Mouse (Mus musculus) liver, embryonic 13.5 days (tissue): Measurements from ENCODE around the gene Olfr574. TPM values are rescaled to one million over a fixed set of nuclear protein-coding genes. Genes with fewer than 3 reads are reported as not detected.

Experiments used
- ATAC-seq: fragments of 200-750 bp; cut with Nextera tagmentation; 2 replicates; pipeline ENCODE4 v1.8.0; 2017; ENCODE audit warnings: low read depth, mild to moderate bottlenecking, moderate number of reproducible peaks, moderate library complexity
- DNase-seq: peaks from one replicate; pipeline ENCODE4 v3.0.0; 2022
- H3K27ac ChIP-seq: fragments of 300-500 bp; sonication (generic); 2 replicates; pipeline ENCODE4 v1.5.1; 2015; ENCODE audit warnings: moderate library complexity, mild to moderate bottlenecking, inconsistent platforms
- H3K27me3 ChIP-seq: fragments of 300-500 bp; sonication (generic); 2 replicates; pipeline ENCODE4 v1.6.1; 2015; ENCODE audit warnings: mild to moderate bottlenecking, inconsistent platforms
- H3K36me3 ChIP-seq: fragments of 300-500 bp; sonication (generic); 2 replicates; pipeline ENCODE4 v1.6.1; 2015; ENCODE audit warnings: mild to moderate bottlenecking, inconsistent platforms
- H3K4me1 ChIP-seq: fragments of 300-500 bp; sonication (generic); replicated peaks from 2 replicates; pipeline ENCODE4 v1.6.1; 2015; ENCODE audit warnings: inconsistent platforms
- H3K4me2 ChIP-seq: fragments of 300-500 bp; sonication (generic); 2 replicates; pipeline ENCODE4 v1.6.1; 2015; ENCODE audit warnings: inconsistent platforms, mild to moderate bottlenecking, moderate library complexity
- H3K4me3 ChIP-seq: fragments of 300-500 bp; sonication (generic); replicated peaks from 2 replicates; pipeline ENCODE4 v1.5.1; 2015; ENCODE audit warnings: mild to moderate bottlenecking, inconsistent platforms
- H3K9ac ChIP-seq: fragments of 300-500 bp; sonication (generic); 2 replicates; pipeline ENCODE4 v1.6.1; 2015; ENCODE audit warnings: mild to moderate bottlenecking, inconsistent platforms
- H3K9me3 ChIP-seq: fragments of 300-500 bp; sonication (generic); replicated peaks from 2 replicates; pipeline ENCODE4 v1.6.1; 2016; ENCODE audit warnings: inconsistent platforms
- WGBS: fragments of 180-500 bp; shearing (Covaris S2); methylation state at CpG from one replicate; pipeline ENCODE4 v1.1.7; 2015; ENCODE audit not compliant: insufficient replicate concordance; 5-methylcytosine and 5-hydroxymethylcytosine counted together
- polyA plus RNA-seq: library from polyadenylated mRNA; unstranded; fragments of >200 nt; fragmentation: Nextera tagmentation; extraction: Ambion mirVana; gene quantifications from 2 replicates; pipeline ENCODE4 v1.2.1, GENCODE M21; 2015

Olfr574 gene
- polyA plus RNA-seq, 1 experiment from 2014 or later = not detected

DNA sequence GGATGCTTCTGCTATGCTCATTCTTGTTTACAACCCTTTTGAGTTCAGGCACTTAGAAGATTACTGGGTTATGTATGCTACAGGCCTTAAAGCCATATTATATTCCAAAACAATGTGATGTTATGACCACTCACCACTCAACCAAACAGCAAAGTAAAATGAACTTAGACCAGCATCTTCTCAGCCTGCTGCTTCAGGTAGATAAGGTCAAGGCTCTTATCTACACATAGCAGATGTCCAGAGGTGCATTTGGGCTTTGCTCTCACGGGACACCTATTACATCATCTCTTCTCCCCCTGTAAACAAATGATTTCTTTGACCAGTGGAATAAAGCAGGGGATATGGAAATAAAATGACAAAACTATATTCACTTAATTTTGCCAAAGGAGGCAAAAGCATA is 10.3 kb downstream of the Olfr574 start, which contains the start of gene Olfr575:
Gene Olfr575, minus strand, starts transcription at position 183 of the 400 bp plus-strand sequence.
- H3K36me3 ChIP-seq = no peaks in the 10 kb centered on the region
- peak within 1 kb of the TSS; percentile 73 for H3K27ac ChIP-seq
- DNase-seq (peak; percentile 49), ATAC-seq (peak; percentile 95)
- H3K4me1 ChIP-seq = peaks cover 9% of the 10 kb centered on the region; the same call in 1 of the 2 replicates
- 8% methylated on average over 1 of the region's 1 CpGs for WGBS
- no peaks in the 10 kb centered on the region for H3K27me3 ChIP-seq
- H3K4me3 ChIP-seq = no peak within 1 kb of the TSS
- H3K4me2 ChIP-seq = no peak within 1 kb of the TSS
- H3K9ac ChIP-seq = no peak within 1 kb of the TSS
- no peaks in the 10 kb centered on the region for H3K9me3 ChIP-seq

DNA sequence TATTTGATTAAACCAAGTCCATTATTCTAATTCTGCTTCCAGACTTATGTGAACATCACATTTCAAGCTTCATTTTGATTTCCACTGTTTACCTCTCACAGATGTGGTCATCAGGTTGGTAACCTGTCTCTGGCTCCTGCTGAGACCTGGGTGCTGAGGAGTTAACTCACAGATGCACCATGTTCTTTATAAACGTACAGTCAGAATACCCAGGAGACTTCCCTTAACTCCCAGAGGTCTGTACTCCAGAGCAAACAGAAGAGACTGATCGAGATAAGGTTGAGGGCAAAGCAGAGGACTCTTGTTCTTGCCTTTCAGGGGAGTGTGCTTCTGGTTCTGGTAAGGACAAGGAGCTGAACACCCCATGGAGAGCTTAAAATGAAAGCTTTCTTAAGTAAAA is 14.1 kb downstream of the Olfr574 start, which contains the start of gene Olfr576:
Gene Olfr576, plus strand, starts transcription at position 301 of the 400 bp plus-strand sequence.
- Histone ChIP-seq H3K4me1 (peaks cover 7% of the 10 kb centered on the region; the same call in 1 of the 2 replicates), H3K27ac (no peak within 1 kb of the TSS), H3K27me3 (no peaks in the 10 kb centered on the region), H3K36me3 (no peaks in the 10 kb centered on the region), H3K4me3 (no peak within 1 kb of the TSS), H3K9me3 (no peaks in the 10 kb centered on the region), H3K9ac (no peak within 1 kb of the TSS), H3K4me2 (no peak within 1 kb of the TSS)
- 17% methylated on average over 2 of the region's 2 CpGs for WGBS
- no peak for DNase-seq
- no peak for ATAC-seq

DNA sequence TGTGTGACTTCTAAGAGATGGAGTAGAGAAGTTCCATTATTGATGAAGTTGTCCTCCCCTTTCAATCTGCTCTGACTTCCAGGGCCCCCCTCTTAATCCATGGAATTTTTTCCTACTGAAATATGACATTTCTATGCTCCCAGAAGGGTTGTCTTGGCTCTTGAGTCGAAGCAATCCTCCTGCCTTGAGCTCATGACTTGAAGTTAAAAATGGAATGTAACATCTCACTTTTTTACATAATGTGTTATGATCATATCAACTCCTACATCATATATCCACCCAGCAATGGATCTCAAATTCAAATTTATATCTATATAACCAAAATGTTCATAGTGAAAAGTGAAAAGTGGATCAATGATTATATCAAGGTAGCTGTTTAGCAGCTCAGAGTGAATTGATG is 26.1 kb downstream of the Olfr574 start:
- WGBS = 19% methylated on average over 1 of the region's 1 CpGs
- Histone ChIP-seq H3K4me2 (no peak overlapping the region), H3K27me3 (no peaks in the 10 kb centered on the region), H3K9ac (no peak overlapping the region), H3K27ac (no peak overlapping the region), H3K36me3 (no peaks in the 10 kb centered on the region), H3K4me1 (no peaks in the 10 kb centered on the region), H3K9me3 (no peaks in the 10 kb centered on the region), H3K4me3 (no peak overlapping the region)
- DNase-seq (no peak), ATAC-seq (no peak)

DNA sequence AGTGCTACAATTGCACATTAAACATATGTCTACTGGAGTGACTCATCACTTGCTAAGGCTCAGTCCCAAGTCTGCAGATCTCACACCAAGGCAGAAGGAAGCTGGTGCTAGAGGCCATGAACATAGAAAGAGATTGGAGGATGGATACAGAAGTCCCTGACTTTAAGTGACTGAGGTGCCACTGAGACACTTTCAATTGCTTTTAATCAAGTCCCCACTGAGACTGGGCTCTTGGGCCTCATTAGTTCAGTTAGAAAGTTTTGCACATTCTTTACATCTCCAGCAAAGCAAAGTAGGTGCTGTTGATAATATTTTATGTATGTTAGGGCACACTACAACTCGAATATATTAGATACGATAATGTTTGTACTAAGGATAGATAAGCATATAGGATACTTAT is 27.6 kb downstream of the Olfr574 start, which contains the start of gene Olfr577:
Gene Olfr577, minus strand, starts transcription at position 101 of the 400 bp plus-strand sequence.
- no peaks in the 10 kb centered on the region for H3K4me1 ChIP-seq
- no peak within 1 kb of the TSS for H3K27ac ChIP-seq
- H3K36me3 ChIP-seq = no peaks in the 10 kb centered on the region
- no peaks in the 10 kb centered on the region for H3K9me3 ChIP-seq
- DNase-seq = no peak
- H3K4me2 ChIP-seq = no peak within 1 kb of the TSS
- WGBS = 65% methylated on average over 2 of the region's 2 CpGs
- no peak for ATAC-seq
- no peak within 1 kb of the TSS for H3K4me3 ChIP-seq
- H3K9ac ChIP-seq = no peak within 1 kb of the TSS
- no peaks in the 10 kb centered on the region for H3K27me3 ChIP-seq

DNA sequence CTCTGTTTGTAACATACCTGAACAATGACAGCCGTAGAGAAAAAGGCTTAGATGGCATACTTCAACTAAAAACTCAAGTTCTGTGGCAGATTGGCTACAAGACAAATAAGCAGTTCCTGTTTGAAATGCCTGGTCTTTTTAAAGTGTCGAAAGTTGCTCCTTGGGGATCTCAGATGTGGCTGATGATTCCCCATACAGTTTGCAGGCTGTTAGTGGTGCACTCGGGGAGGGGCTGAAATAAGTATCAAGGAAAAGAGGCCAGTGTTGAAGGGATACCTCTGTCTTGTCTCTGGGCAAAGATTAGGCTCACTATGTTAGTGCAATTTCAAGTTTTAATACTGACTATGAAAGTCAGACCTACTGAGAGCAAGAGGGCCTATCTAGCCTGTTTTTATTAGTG is 41.0 kb downstream of the Olfr574 start, which contains the start of gene Olfr578:
Gene Olfr578, minus strand, starts transcription at position 101 of the 400 bp plus-strand sequence.
- Histone ChIP-seq H3K9me3 (no peaks in the 10 kb centered on the region), H3K4me1 (no peaks in the 10 kb centered on the region), H3K4me2 (no peak within 1 kb of the TSS), H3K27me3 (no peaks in the 10 kb centered on the region), H3K36me3 (no peaks in the 10 kb centered on the region), H3K9ac (no peak within 1 kb of the TSS), H3K4me3 (no peak within 1 kb of the TSS), H3K27ac (no peak within 1 kb of the TSS)
- WGBS = 47% methylated on average over 3 of the region's 3 CpGs
- ATAC-seq (no peak), DNase-seq (no peak)

Other genes starting within 250 kb of the Olfr574 start
- not detected in 2 replicates for gene Olfr558, start 246.3 kb upstream of the Olfr574 start, polyA plus RNA-seq
- not detected in 2 replicates for gene Olfr33, start 229.4 kb upstream of the Olfr574 start, polyA plus RNA-seq
- gene Olfr559, start 221.0 kb upstream of the Olfr574 start, polyA plus RNA-seq = not detected in 2 replicates
- gene Olfr560, start 189.1 kb upstream of the Olfr574 start, polyA plus RNA-seq = not detected in 2 replicates
- gene Olfr78, start 189.0 kb upstream of the Olfr574 start, polyA plus RNA-seq = not detected in 2 replicates
- gene Olfr561, start 177.2 kb upstream of the Olfr574 start, polyA plus RNA-seq = not detected in 2 replicates
- not detected in 2 replicates for gene Olfr564, start 145.0 kb upstream of the Olfr574 start, polyA plus RNA-seq
- gene Olfr566, start 89.7 kb upstream of the Olfr574 start, polyA plus RNA-seq = not detected in 2 replicates
- gene Olfr568, start 71.3 kb upstream of the Olfr574 start, polyA plus RNA-seq = not detected in 2 replicates
- not detected in 2 replicates for gene Olfr569, start 57.6 kb upstream of the Olfr574 start, polyA plus RNA-seq
- gene Olfr570, start 53.9 kb upstream of the Olfr574 start, polyA plus RNA-seq = not detected in 2 replicates
- gene Olfr571, start 30.9 kb upstream of the Olfr574 start, polyA plus RNA-seq = not detected in 2 replicates
- gene Olfr572, start 24.1 kb upstream of the Olfr574 start, polyA plus RNA-seq = not detected in 2 replicates
- not detected in 2 replicates for gene Olfr573-ps1, start 5.9 kb upstream of the Olfr574 start, polyA plus RNA-seq
- gene Olfr575, start 10.3 kb downstream of the Olfr574 start, polyA plus RNA-seq = not detected in 2 replicates
- not detected in 2 replicates for gene Olfr576, start 14.2 kb downstream of the Olfr574 start, polyA plus RNA-seq
- gene Olfr577, start 27.5 kb downstream of the Olfr574 start, polyA plus RNA-seq = not detected in 2 replicates
- not detected in 2 replicates for gene Olfr578, start 40.9 kb downstream of the Olfr574 start, polyA plus RNA-seq
- not detected in 2 replicates for gene Olfr582, start 89.6 kb downstream of the Olfr574 start, polyA plus RNA-seq
- not detected in 2 replicates for gene Olfr583, start 102.8 kb downstream of the Olfr574 start, polyA plus RNA-seq
- gene Olfr584, start 133.4 kb downstream of the Olfr574 start, polyA plus RNA-seq = not detected in 2 replicates
- not detected in 2 replicates for gene Olfr585, start 149.3 kb downstream of the Olfr574 start, polyA plus RNA-seq
- not detected in 2 replicates for gene Olfr586, start 177.2 kb downstream of the Olfr574 start, polyA plus RNA-seq
- not detected in 2 replicates for gene Olfr588-ps1, start 192.4 kb downstream of the Olfr574 start, polyA plus RNA-seq
- gene Olfr589, start 207.9 kb downstream of the Olfr574 start, polyA plus RNA-seq = not detected in 2 replicates
- not detected in 2 replicates for gene Olfr591, start 229.9 kb downstream of the Olfr574 start, polyA plus RNA-seq
- gene Olfr592, start 236.3 kb downstream of the Olfr574 start, polyA plus RNA-seq = not detected in 2 replicates